Comparison of ENCODE assay signal across 29 mouse cellular contexts in the genomic region with DNA sequence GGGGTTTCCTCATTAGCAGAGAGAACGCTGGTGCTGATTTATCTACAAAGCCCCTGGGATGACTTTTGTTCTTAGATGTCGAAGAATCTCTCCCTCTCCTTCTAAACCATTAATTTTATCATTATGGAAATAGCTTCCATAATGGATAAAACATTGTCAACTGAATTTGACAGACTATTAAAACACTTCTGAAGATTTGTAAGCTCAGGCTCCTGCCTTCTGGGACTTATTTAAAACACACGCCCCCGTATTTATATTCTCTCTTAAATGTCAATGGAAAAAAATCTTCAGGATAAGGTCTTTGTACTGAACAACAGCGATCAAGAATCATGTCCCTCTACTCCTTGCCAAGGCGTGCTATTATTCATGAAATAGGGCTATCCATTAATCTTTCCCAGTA.
A peak's percentile ranks its signal among the peaks of the same experiment; 100 is the strongest.
DNase-seq lines count a peak whose midpoint lies in the region; ATAC-seq and TF ChIP-seq lines count a peak whose summit lies in the region.
"Had no signal": no experiment of that assay in that cellular context is flagged by ENCODE, and none has a peak within 500 bp of the region (broad histone marks: within the 10 kb centered on the region; RNA-seq: fewer than 3 reads in every experiment).

No protein-coding gene starts in this region.

- H3K9me3 ChIP-seq in forebrain, embryonic 14.5 days (replicated peaks; ENCODE audit: control insufficient read depth, low read length) = no peaks in the 10 kb centered on the region
- H3K9me3 ChIP-seq in forebrain, embryonic 11.5 days (ENCODE audit: control insufficient read depth, low read length) = no peaks in the 10 kb centered on the region
- H3K9me3 ChIP-seq in kidney, embryonic 15.5 days (replicated peaks) = no peaks in the 10 kb centered on the region
- no peaks in the 10 kb centered on the region for H3K9me3 ChIP-seq in kidney, postnatal 0 days (replicated peaks; ENCODE audit: low read length)
- H3K9me3 ChIP-seq in midbrain, embryonic 14.5 days (ENCODE audit: control insufficient read depth, low read length) = no peaks in the 10 kb centered on the region
- no peaks in the 10 kb centered on the region for H3K9me3 ChIP-seq in midbrain, embryonic 13.5 days
- H3K9me3 ChIP-seq: embryonic facial prominence, embryonic 13.5 days; embryonic facial prominence, embryonic 15.5 days; forebrain, embryonic 10.5 days; forebrain, embryonic 15.5 days had no signal

- no peak for ATAC-seq in forebrain, embryonic 14.5 days
- no peak for ATAC-seq in forebrain, embryonic 11.5 days (replicated peaks; ENCODE audit: low FRiP score)
- no peak for ATAC-seq in kidney, embryonic 15.5 days (replicated peaks; ENCODE audit: low FRiP score)
- no peak for ATAC-seq in kidney, postnatal 0 days (replicated peaks; ENCODE audit: low FRiP score, low read depth)
- no peak for ATAC-seq in midbrain, embryonic 14.5 days (ENCODE audit: low FRiP score, low TSS enrichment)
- no peak for ATAC-seq in midbrain, embryonic 13.5 days
- ATAC-seq: activated CD4-positive, CD25-positive, alpha-beta regulatory T cell, adult 4 months; CD4-positive, CD25-positive, alpha-beta regulatory T cell, adult 4 months; forebrain, embryonic 15.5 days; Patski had no signal

- TF ChIP-seq POLR2A in kidney, adult 2 months (IDR thresholded peaks at IDR 0.05; ENCODE audit: low read depth, low read length) = no peak

- H3K27ac ChIP-seq in forebrain, embryonic 14.5 days (ENCODE audit: low read depth, low read length) = no peak overlapping the region
- no peak overlapping the region for H3K27ac ChIP-seq in forebrain, embryonic 11.5 days (ENCODE audit: low read depth, low read length)
- H3K27ac ChIP-seq in kidney, embryonic 15.5 days = 0 out of 2 replicates have a peak overlapping the region, but pooled peaks have one; percentile 6
- H3K27ac ChIP-seq in kidney, postnatal 0 days = no peak overlapping the region
- no peak overlapping the region for H3K27ac ChIP-seq in kidney, adult 2 months (ENCODE audit: insufficient read depth, low read depth, low read length)
- no peak overlapping the region for H3K27ac ChIP-seq in midbrain, embryonic 14.5 days (replicated peaks; ENCODE audit: low read depth, low read length)
- H3K27ac ChIP-seq in midbrain, embryonic 13.5 days = no peak overlapping the region
- H3K27ac ChIP-seq: embryonic facial prominence, embryonic 13.5 days; embryonic facial prominence, embryonic 15.5 days; forebrain, embryonic 10.5 days; forebrain, embryonic 15.5 days had no signal

- no peak for TF ChIP-seq CTCF in kidney, postnatal 0 days (IDR thresholded peaks at IDR 0.05; ENCODE audit: low read depth)
- no peak for TF ChIP-seq CTCF in kidney, adult 2 months (conservative IDR thresholded peaks at IDR 0.05; ENCODE audit: insufficient read depth, insufficient read length, low read depth, low read length)

- no peaks in the 10 kb centered on the region for H3K27me3 ChIP-seq in forebrain, embryonic 14.5 days (replicated peaks; ENCODE audit: control insufficient read depth, insufficient read depth, low read length)
- no peaks in the 10 kb centered on the region for H3K27me3 ChIP-seq in forebrain, embryonic 11.5 days (ENCODE audit: control insufficient read depth, insufficient read depth, low read length)
- H3K27me3 ChIP-seq in kidney, embryonic 15.5 days = no peaks in the 10 kb centered on the region
- no peaks in the 10 kb centered on the region for H3K27me3 ChIP-seq in kidney, postnatal 0 days (ENCODE audit: insufficient read depth, low read length)
- H3K27me3 ChIP-seq in kidney, adult 2 months (replicated peaks; ENCODE audit: control insufficient read depth, insufficient read depth, low read length) = no peaks in the 10 kb centered on the region
- no peaks in the 10 kb centered on the region for H3K27me3 ChIP-seq in midbrain, embryonic 14.5 days (ENCODE audit: control insufficient read depth, insufficient read depth, low read length)
- H3K27me3 ChIP-seq in midbrain, embryonic 13.5 days = no peaks in the 10 kb centered on the region
- H3K27me3 ChIP-seq: CH12.LX; embryonic facial prominence, embryonic 13.5 days; embryonic facial prominence, embryonic 15.5 days; forebrain, embryonic 15.5 days; Patski had no signal

- H3K4me3 ChIP-seq in forebrain, embryonic 14.5 days (ENCODE audit: low read depth, low read length) = no peak overlapping the region
- no peak overlapping the region for H3K4me3 ChIP-seq in forebrain, embryonic 11.5 days (ENCODE audit: low read depth, low read length)
- no peak overlapping the region for H3K4me3 ChIP-seq in kidney, embryonic 15.5 days (replicated peaks)
- H3K4me3 ChIP-seq in kidney, postnatal 0 days (replicated peaks; ENCODE audit: low read depth, low read length) = no peak overlapping the region
- H3K4me3 ChIP-seq in kidney, adult 2 months (ENCODE audit: insufficient read depth, low read depth, low read length) = no peak overlapping the region
- no peak overlapping the region for H3K4me3 ChIP-seq in midbrain, embryonic 14.5 days (replicated peaks; ENCODE audit: low read depth, low read length)
- no peak overlapping the region for H3K4me3 ChIP-seq in midbrain, embryonic 13.5 days (replicated peaks)
- H3K4me3 ChIP-seq: embryonic facial prominence, embryonic 13.5 days; embryonic facial prominence, embryonic 15.5 days; erythroblast, embryonic 14.5 days; forebrain, embryonic 10.5 days; forebrain, embryonic 15.5 days had no signal

- 71% methylated on average over 6 of the region's 6 CpGs for WGBS in forebrain, embryonic 14.5 days
- WGBS in forebrain, embryonic 11.5 days = 80% methylated on average over 6 of the region's 6 CpGs
- 48% methylated on average over 6 of the region's 6 CpGs for WGBS in kidney, embryonic 15.5 days
- WGBS in kidney, postnatal 0 days = 50% methylated on average over 6 of the region's 6 CpGs
- 64% methylated on average over 6 of the region's 6 CpGs for WGBS in kidney, adult 2 months
- WGBS in midbrain, embryonic 14.5 days = 66% methylated on average over 6 of the region's 6 CpGs
- 70% methylated on average over 6 of the region's 6 CpGs for WGBS in midbrain, embryonic 13.5 days

- no peak overlapping the region for H3K9ac ChIP-seq in forebrain, embryonic 14.5 days (ENCODE audit: low read length)
- H3K9ac ChIP-seq in forebrain, embryonic 11.5 days (ENCODE audit: low read length) = no peak overlapping the region
- no peak overlapping the region for H3K9ac ChIP-seq in kidney, embryonic 15.5 days
- H3K9ac ChIP-seq in kidney, postnatal 0 days (ENCODE audit: low read depth, low read length) = no peak overlapping the region
- H3K9ac ChIP-seq in midbrain, embryonic 14.5 days (replicated peaks; ENCODE audit: low read length) = no peak overlapping the region
- H3K9ac ChIP-seq in midbrain, embryonic 13.5 days (replicated peaks) = no peak overlapping the region
- H3K9ac ChIP-seq: embryonic facial prominence, embryonic 13.5 days; embryonic facial prominence, embryonic 15.5 days; forebrain, embryonic 15.5 days had no signal

- no peak overlapping the region for H3K4me2 ChIP-seq in forebrain, embryonic 14.5 days (ENCODE audit: low read length)
- no peak overlapping the region for H3K4me2 ChIP-seq in forebrain, embryonic 11.5 days (ENCODE audit: low read depth, low read length, severe bottlenecking)
- peak overlapping the region; percentile 37; the same call in 1 of the 2 replicates for H3K4me2 ChIP-seq in kidney, embryonic 15.5 days
- H3K4me2 ChIP-seq in kidney, postnatal 0 days (ENCODE audit: low read length) = peak overlapping the region; percentile 27; the same call in 1 of the 2 replicates
- H3K4me2 ChIP-seq in midbrain, embryonic 14.5 days (ENCODE audit: low read length) = no peak overlapping the region
- no peak overlapping the region for H3K4me2 ChIP-seq in midbrain, embryonic 13.5 days (replicated peaks)
- H3K4me2 ChIP-seq: embryonic facial prominence, embryonic 13.5 days; embryonic facial prominence, embryonic 15.5 days; forebrain, embryonic 15.5 days had no signal

- H3K4me1 ChIP-seq in forebrain, embryonic 14.5 days (ENCODE audit: control insufficient read depth, insufficient read depth, low read length) = peaks cover 3% of the 10 kb centered on the region; the same call in 1 of the 2 replicates
- no peaks in the 10 kb centered on the region for H3K4me1 ChIP-seq in forebrain, embryonic 11.5 days (replicated peaks; ENCODE audit: control insufficient read depth, insufficient read depth, low read length)
- H3K4me1 ChIP-seq in kidney, embryonic 15.5 days = peaks cover 24% of the 10 kb centered on the region
- no peaks in the 10 kb centered on the region for H3K4me1 ChIP-seq in kidney, postnatal 0 days (replicated peaks; ENCODE audit: insufficient read depth, low read length)
- peaks cover 3% of the 10 kb centered on the region; the same call in 1 of the 2 replicates for H3K4me1 ChIP-seq in kidney, adult 2 months (ENCODE audit: control insufficient read depth, insufficient read depth, low read length)
- no peaks in the 10 kb centered on the region for H3K4me1 ChIP-seq in midbrain, embryonic 14.5 days (ENCODE audit: control insufficient read depth, insufficient read depth, low read length)
- H3K4me1 ChIP-seq in midbrain, embryonic 13.5 days (replicated peaks) = no peaks in the 10 kb centered on the region

- no peaks in the 10 kb centered on the region for H3K36me3 ChIP-seq in forebrain, embryonic 14.5 days (ENCODE audit: control insufficient read depth, insufficient read depth, low read length)
- H3K36me3 ChIP-seq in forebrain, embryonic 11.5 days (ENCODE audit: control insufficient read depth, insufficient read depth, low read length) = no peaks in the 10 kb centered on the region
- H3K36me3 ChIP-seq in kidney, embryonic 15.5 days = no peaks in the 10 kb centered on the region
- H3K36me3 ChIP-seq in kidney, postnatal 0 days (ENCODE audit: insufficient read depth, low read length) = no peaks in the 10 kb centered on the region
- H3K36me3 ChIP-seq in kidney, adult 2 months (ENCODE audit: control insufficient read depth, insufficient read depth, low read length) = no peaks in the 10 kb centered on the region
- H3K36me3 ChIP-seq in midbrain, embryonic 14.5 days (ENCODE audit: control insufficient read depth, insufficient read depth, low read length) = no peaks in the 10 kb centered on the region
- no peaks in the 10 kb centered on the region for H3K36me3 ChIP-seq in midbrain, embryonic 13.5 days
- H3K36me3 ChIP-seq: embryonic facial prominence, embryonic 13.5 days; embryonic facial prominence, embryonic 15.5 days; forebrain, embryonic 10.5 days; forebrain, embryonic 15.5 days; G1E had no signal

- peak; percentile 30 for DNase-seq in forebrain, embryonic 14.5 days (ENCODE audit: low spot score)
- DNase-seq in forebrain, embryonic 11.5 days (ENCODE audit: low spot score) = no peak
- no peak for DNase-seq in kidney, postnatal 14 days
- DNase-seq in kidney, postnatal 0 days (ENCODE audit: low spot score) = peak; percentile 81
- no peak for DNase-seq in kidney, adult 2 months
- DNase-seq in midbrain, embryonic 14.5 days = peak; percentile 46
- DNase-seq: adrenal gland, adult 8-10 months; adrenal gland, postnatal 14 days; adrenal gland, postnatal 36 days; B cell, adult 2 months; cerebellum, adult 11 months; cerebellum, adult 18-20 months; cerebellum, adult 8-10 months; cerebellum, adult 9-11 months; cerebellum, postnatal 14 days; cerebellum, postnatal 36 days; embryo, embryonic 11 days had no signal

Comparison
In these comparisons a context has a peak if more than half of its experiments do, and no peak if none do; other contexts are left out.
1. DNase-seq: peak in forebrain, embryonic 14.5 days (single experiment), kidney, postnatal 0 days (single experiment) and midbrain, embryonic 14.5 days (single experiment); none in forebrain, embryonic 11.5 days (single experiment), kidney, postnatal 14 days (single experiment) and kidney, adult 2 months (single experiment).
2. H3K4me2 ChIP-seq: peak in kidney, embryonic 15.5 days (single experiment) and kidney, postnatal 0 days (single experiment); none in forebrain, embryonic 14.5 days (single experiment), forebrain, embryonic 11.5 days (single experiment), midbrain, embryonic 14.5 days (single experiment) and midbrain, embryonic 13.5 days (single experiment).